Mouse (Mus musculus): ENCODE measurements at regions not wholly inside any gene's neighbourhood (a gene's known extent, or its start where the extent isn't known, plus 50 kb on each side); places are given as distances from the start of the nearest gene placed in this dataset.

DNA sequence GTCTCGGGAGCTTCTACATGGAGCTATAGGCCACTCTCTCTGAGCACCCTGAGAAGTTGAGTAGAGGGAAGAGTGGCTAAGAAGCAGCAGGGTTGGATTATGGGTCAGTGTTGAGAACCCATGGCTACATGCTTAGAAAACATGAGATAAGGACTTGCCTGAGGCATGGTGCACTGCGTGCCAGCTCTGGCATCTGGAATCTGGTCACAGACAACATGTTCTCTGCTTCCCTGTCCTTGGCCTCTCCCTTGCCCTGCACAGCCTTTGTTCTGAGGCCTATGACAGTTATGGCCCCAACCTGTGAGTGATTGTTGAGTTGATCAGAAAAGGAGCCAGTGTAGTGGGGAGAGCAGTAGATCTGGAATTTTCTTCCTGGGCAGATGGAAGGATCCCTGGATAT is 409.1 kb upstream of the Cdh4 start:
- Histone ChIP-seq H3K4me3 (replicated peaks; ENCODE audit: low read length) (no peak overlapping the region), H3K9ac (no peak overlapping the region), H3K9me3 (ENCODE audit: control insufficient read depth, low read length) (no peaks in the 10 kb centered on the region), H3K4me1 (replicated peaks; ENCODE audit: control insufficient read depth, insufficient read depth, low read length) (no peaks in the 10 kb centered on the region), H3K36me3 (replicated peaks; ENCODE audit: control insufficient read depth, insufficient read depth) (no peaks in the 10 kb centered on the region), H3K4me2 (replicated peaks) (no peak overlapping the region), H3K27ac (no peak overlapping the region), H3K27me3 (ENCODE audit: control insufficient read depth, insufficient read depth, low read length) (no peaks in the 10 kb centered on the region)
- 91% methylated on average over 2 of the region's 2 CpGs for WGBS
- no peak for ATAC-seq (ENCODE audit: low FRiP score)
- DNase-seq (ENCODE audit: low spot score): no peak

DNA sequence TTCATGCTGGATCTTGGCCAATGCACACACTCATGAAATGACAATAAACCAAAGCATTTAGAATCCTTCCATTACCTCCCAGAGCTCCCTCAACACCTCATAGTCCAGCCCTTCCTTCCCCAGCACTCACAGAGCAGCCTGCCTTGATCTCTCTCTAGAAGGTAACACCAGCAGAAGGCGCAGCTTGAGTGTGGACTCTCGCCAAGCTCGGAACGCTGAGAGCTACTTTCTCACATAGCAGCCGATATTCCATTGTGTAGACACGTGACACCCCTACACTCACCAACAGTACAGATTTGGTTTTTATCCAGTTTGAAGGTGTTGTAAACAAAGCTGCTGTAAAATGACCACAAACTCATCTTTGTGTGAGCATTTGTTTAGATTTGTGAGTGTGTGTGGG is 406.8 kb upstream of the Cdh4 start:
- no peaks in the 10 kb centered on the region for H3K36me3 ChIP-seq (replicated peaks; ENCODE audit: control insufficient read depth, insufficient read depth)
- 77% methylated on average over 6 of the region's 6 CpGs for WGBS
- no peak overlapping the region for H3K27ac ChIP-seq
- no peak for DNase-seq (ENCODE audit: low spot score)
- no peak overlapping the region for H3K4me3 ChIP-seq (replicated peaks; ENCODE audit: low read length)
- no peak for ATAC-seq (ENCODE audit: low FRiP score)
- no peak overlapping the region for H3K9ac ChIP-seq
- no peaks in the 10 kb centered on the region for H3K4me1 ChIP-seq (replicated peaks; ENCODE audit: control insufficient read depth, insufficient read depth, low read length)
- H3K27me3 ChIP-seq (ENCODE audit: control insufficient read depth, insufficient read depth, low read length): no peaks in the 10 kb centered on the region
- H3K4me2 ChIP-seq (replicated peaks): no peak overlapping the region
- no peaks in the 10 kb centered on the region for H3K9me3 ChIP-seq (ENCODE audit: control insufficient read depth, low read length)

DNA sequence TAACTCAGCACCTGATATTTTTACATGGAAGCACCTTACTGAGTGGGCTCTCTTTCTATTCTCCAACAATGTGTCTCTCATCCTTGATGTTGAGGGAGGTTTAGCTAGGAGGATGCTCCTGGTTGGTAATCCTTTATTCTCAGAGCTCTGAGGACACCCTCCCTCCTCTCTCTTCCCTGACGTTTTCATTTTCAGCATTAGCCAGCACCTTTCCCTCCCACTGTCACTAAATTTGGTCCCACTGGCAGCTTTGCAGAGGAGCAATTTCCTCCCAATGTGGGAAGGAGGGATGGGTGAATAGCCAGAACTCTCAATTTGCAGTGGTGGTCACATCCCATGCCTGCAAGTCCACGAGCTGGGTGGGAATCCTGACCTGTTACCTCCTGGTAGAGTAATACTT is 402.5 kb upstream of the Cdh4 start:
- Histone ChIP-seq H3K4me3 (replicated peaks; ENCODE audit: low read length) (no peak overlapping the region), H3K27ac (no peak overlapping the region), H3K9ac (no peak overlapping the region), H3K4me1 (replicated peaks; ENCODE audit: control insufficient read depth, insufficient read depth, low read length) (no peaks in the 10 kb centered on the region), H3K4me2 (replicated peaks) (no peak overlapping the region), H3K27me3 (ENCODE audit: control insufficient read depth, insufficient read depth, low read length) (no peaks in the 10 kb centered on the region), H3K36me3 (replicated peaks; ENCODE audit: control insufficient read depth, insufficient read depth) (no peaks in the 10 kb centered on the region), H3K9me3 (ENCODE audit: control insufficient read depth, low read length) (no peaks in the 10 kb centered on the region)
- ATAC-seq (ENCODE audit: low FRiP score): no peak
- 71% methylated on average over 2 of the region's 2 CpGs for WGBS
- DNase-seq (ENCODE audit: low spot score): no peak

DNA sequence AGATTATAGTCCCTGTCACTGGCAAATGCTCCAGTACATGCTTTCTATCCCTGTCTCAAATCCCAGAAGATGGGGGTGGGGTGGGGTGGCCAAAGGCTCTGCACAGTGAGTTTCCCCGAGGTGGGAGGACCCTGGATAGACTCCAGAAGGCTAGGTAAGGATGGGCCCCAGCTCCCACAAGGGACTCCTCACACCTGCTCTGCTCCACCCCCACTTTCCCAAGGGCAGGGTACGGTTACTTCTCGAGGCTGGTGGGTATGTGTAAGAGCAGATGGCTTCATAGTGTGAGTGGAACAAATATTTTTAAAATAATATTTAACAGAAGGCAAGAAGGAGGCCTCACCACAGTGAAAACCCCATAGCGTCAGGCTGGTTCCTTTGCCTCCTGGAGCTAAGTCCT is 398.6 kb upstream of the Cdh4 start:
- Histone ChIP-seq H3K27me3 (ENCODE audit: control insufficient read depth, insufficient read depth, low read length) (no peaks in the 10 kb centered on the region), H3K27ac (no peak overlapping the region), H3K9me3 (ENCODE audit: control insufficient read depth, low read length) (no peaks in the 10 kb centered on the region), H3K4me1 (replicated peaks; ENCODE audit: control insufficient read depth, insufficient read depth, low read length) (peaks cover 5% of the 10 kb centered on the region; the same call in 1 of the 2 replicates), H3K4me3 (replicated peaks; ENCODE audit: low read length) (no peak overlapping the region), H3K36me3 (replicated peaks; ENCODE audit: control insufficient read depth, insufficient read depth) (no peaks in the 10 kb centered on the region), H3K4me2 (replicated peaks) (no peak overlapping the region), H3K9ac (no peak overlapping the region)
- DNase-seq (ENCODE audit: low spot score) (no peak), ATAC-seq (ENCODE audit: low FRiP score) (no peak)
- 61% methylated on average over 4 of the region's 4 CpGs for WGBS

DNA sequence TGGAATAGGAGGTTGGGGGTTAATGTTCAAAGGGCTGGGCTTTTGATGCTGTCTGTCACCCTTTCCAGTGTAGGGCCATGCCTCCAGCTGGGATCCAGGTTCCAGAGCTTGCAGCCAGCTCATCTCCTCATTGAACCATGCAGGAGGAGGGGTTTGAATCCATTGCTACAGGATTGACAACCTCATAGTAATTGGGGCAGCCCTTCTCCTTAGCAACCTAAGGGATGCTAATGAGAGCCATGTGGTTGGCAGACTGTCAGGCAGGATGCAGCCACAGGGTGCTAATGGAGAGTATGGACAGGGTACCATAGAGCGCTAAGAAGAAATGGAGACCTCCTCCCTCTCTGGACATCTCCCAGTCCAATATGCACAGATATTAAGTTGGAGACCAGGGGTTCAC is 396.9 kb upstream of the Cdh4 start:
- WGBS: 25% methylated on average over 1 of the region's 1 CpGs
- Histone ChIP-seq H3K4me3 (replicated peaks; ENCODE audit: low read length) (no peak overlapping the region), H3K27me3 (ENCODE audit: control insufficient read depth, insufficient read depth, low read length) (no peaks in the 10 kb centered on the region), H3K9ac (no peak overlapping the region), H3K4me2 (replicated peaks) (no peak overlapping the region), H3K27ac (no peak overlapping the region), H3K4me1 (replicated peaks; ENCODE audit: control insufficient read depth, insufficient read depth, low read length) (peaks cover 5% of the 10 kb centered on the region; the same call in 1 of the 2 replicates), H3K9me3 (ENCODE audit: control insufficient read depth, low read length) (no peaks in the 10 kb centered on the region), H3K36me3 (replicated peaks; ENCODE audit: control insufficient read depth, insufficient read depth) (no peaks in the 10 kb centered on the region)
- DNase-seq (ENCODE audit: low spot score): peak; percentile 59
- ATAC-seq (ENCODE audit: low FRiP score): peak; percentile 84; the same call in 1 of the 2 replicates

DNA sequence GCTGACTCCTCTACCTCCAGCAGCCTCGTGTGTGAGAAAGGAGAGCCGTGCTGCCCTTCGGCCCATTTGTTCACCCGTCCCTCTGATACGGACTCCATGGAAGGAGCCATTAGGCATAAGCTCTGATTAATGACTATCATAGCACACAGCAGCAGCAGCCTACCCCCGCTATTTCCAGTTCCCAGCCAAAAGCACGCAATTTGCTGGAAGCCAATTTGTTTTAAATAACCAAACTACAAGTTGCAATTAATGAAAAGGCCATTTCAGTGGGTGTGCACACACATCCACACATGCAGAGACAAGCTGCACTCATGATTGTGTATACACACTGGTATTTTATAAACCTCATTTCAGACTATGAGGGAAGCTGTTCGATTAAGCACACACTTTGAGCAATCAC is 387.8 kb upstream of the Cdh4 start:
- H3K4me2 ChIP-seq (replicated peaks): no peak overlapping the region
- ATAC-seq (ENCODE audit: low FRiP score): no peak
- no peaks in the 10 kb centered on the region for H3K9me3 ChIP-seq (ENCODE audit: control insufficient read depth, low read length)
- 0 out of 2 replicates have a peak, but pooled peaks cover 5% of the 10 kb centered on the region for H3K4me1 ChIP-seq (replicated peaks; ENCODE audit: control insufficient read depth, insufficient read depth, low read length)
- no peak overlapping the region for H3K9ac ChIP-seq
- no peaks in the 10 kb centered on the region for H3K27me3 ChIP-seq (ENCODE audit: control insufficient read depth, insufficient read depth, low read length)
- no peak overlapping the region for H3K4me3 ChIP-seq (replicated peaks; ENCODE audit: low read length)
- no peak overlapping the region for H3K27ac ChIP-seq
- DNase-seq (ENCODE audit: low spot score): no peak
- no peaks in the 10 kb centered on the region for H3K36me3 ChIP-seq (replicated peaks; ENCODE audit: control insufficient read depth, insufficient read depth)
- 57% methylated on average over 8 of the region's 8 CpGs for WGBS

DNA sequence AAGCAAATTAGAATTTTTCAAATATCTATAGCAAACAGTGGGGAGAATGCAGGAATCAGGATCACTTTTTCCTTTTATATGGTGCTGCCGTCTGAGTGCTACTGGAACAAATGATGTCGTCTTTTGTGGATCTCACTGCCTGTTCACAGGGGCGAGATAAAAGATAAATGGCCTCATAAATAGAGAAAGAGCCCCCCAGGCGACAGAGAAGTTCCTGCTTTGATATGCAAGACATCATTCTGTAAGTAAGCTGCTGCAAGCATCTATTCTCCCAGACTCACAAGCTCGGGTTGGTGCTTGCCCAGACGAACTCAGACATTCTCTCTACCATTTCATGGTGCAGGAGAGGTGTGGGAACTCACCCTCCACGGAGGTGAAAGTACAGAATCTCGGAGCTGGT is 377.6 kb upstream of the Cdh4 start:
- DNase-seq (ENCODE audit: low spot score) (peak; percentile 36), ATAC-seq (ENCODE audit: low FRiP score) (no peak)
- H3K9ac ChIP-seq: no peak overlapping the region
- no peak overlapping the region for H3K4me2 ChIP-seq (replicated peaks)
- H3K27me3 ChIP-seq (ENCODE audit: control insufficient read depth, insufficient read depth, low read length): no peaks in the 10 kb centered on the region
- H3K9me3 ChIP-seq (ENCODE audit: control insufficient read depth, low read length): no peaks in the 10 kb centered on the region
- WGBS: 18% methylated on average over 8 of the region's 8 CpGs
- no peaks in the 10 kb centered on the region for H3K36me3 ChIP-seq (replicated peaks; ENCODE audit: control insufficient read depth, insufficient read depth)
- H3K4me3 ChIP-seq (replicated peaks; ENCODE audit: low read length): no peak overlapping the region
- no peak overlapping the region for H3K27ac ChIP-seq
- peaks cover 8% of the 10 kb centered on the region; the same call in 1 of the 2 replicates for H3K4me1 ChIP-seq (replicated peaks; ENCODE audit: control insufficient read depth, insufficient read depth, low read length)

DNA sequence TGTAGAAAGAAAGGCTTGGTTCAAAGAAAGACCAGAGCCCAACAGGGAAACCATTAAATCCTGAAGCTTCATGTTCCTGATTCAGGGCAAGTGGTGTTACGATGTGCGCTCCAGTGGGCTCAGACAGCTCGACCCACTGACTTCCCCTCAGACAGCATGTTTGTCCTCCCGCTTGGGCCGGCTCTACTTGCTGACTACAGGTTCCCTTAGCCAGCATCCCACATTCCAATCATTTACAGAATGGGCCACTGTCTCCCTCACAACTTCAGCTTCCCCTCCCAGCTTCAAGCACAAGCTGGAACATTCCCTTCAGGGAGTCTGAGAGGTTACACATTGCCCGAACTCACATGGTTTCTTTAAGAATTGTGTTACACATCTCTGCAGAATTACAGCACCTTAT is 372.7 kb upstream of the Cdh4 start:
- no peak for ATAC-seq (ENCODE audit: low FRiP score)
- 79% methylated on average over 6 of the region's 6 CpGs for WGBS
- Histone ChIP-seq H3K9me3 (ENCODE audit: control insufficient read depth, low read length) (no peaks in the 10 kb centered on the region), H3K27ac (no peak overlapping the region), H3K4me2 (replicated peaks) (no peak overlapping the region), H3K4me1 (replicated peaks; ENCODE audit: control insufficient read depth, insufficient read depth, low read length) (peaks cover 8% of the 10 kb centered on the region; the same call in 1 of the 2 replicates), H3K9ac (no peak overlapping the region), H3K36me3 (replicated peaks; ENCODE audit: control insufficient read depth, insufficient read depth) (no peaks in the 10 kb centered on the region), H3K4me3 (replicated peaks; ENCODE audit: low read length) (no peak overlapping the region), H3K27me3 (ENCODE audit: control insufficient read depth, insufficient read depth, low read length) (no peaks in the 10 kb centered on the region)
- no peak for DNase-seq (ENCODE audit: low spot score)

DNA sequence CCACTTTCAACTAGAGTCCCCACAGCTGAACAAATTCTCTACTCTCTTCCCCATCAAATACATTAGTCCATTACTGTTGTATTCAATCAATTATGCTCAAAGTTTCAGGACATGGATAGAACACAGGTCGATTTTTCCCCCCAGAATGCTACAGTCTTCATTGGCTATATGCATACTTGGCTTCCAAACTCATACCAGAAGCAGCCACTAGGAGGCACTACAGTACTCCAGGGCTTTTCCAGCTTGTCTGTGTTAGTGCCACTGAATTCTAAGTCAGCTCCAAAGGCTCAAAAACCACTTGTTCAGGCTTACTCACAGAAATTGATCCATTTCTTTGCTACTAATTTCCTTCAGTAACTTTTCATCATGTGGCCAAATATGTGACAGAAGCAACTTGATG is 371.9 kb upstream of the Cdh4 start:
- no peaks in the 10 kb centered on the region for H3K9me3 ChIP-seq (ENCODE audit: control insufficient read depth, low read length)
- 45% methylated on average over 1 of the region's 1 CpGs for WGBS

More for the DNA sequence above, 371.9 kb upstream of the Cdh4 start:
- 0 out of 2 replicates have a peak, but pooled peaks cover under 1% of the 10 kb centered on the region for H3K4me1 ChIP-seq (replicated peaks; ENCODE audit: control insufficient read depth, insufficient read depth, low read length)
- H3K4me3 ChIP-seq (replicated peaks; ENCODE audit: low read length): no peak overlapping the region
- no peak overlapping the region for H3K4me2 ChIP-seq (replicated peaks)
- ATAC-seq (ENCODE audit: low FRiP score): no peak
- no peak overlapping the region for H3K27ac ChIP-seq
- peak; percentile 42 for DNase-seq (ENCODE audit: low spot score)
- H3K36me3 ChIP-seq (replicated peaks; ENCODE audit: control insufficient read depth, insufficient read depth): no peaks in the 10 kb centered on the region
- no peaks in the 10 kb centered on the region for H3K27me3 ChIP-seq (ENCODE audit: control insufficient read depth, insufficient read depth, low read length)
- H3K9ac ChIP-seq: no peak overlapping the region

All from hindbrain, embryonic 14.5 days (tissue).